Mouse (Mus musculus) midbrain, postnatal 0 days (tissue): Measurements from ENCODE around the gene 2900026A02Rik. TPM values are rescaled to one million over a fixed set of nuclear protein-coding genes. Genes with fewer than 3 reads are reported as not detected.

Source experiments
- ATAC-seq: fragments of 200-750 bp; cut with Nextera tagmentation; 2 replicates; pipeline ENCODE4 v1.8.0; 2017; ENCODE audit warnings: moderate number of reproducible peaks, mild to moderate bottlenecking, moderate TSS enrichment, moderate library complexity; ENCODE audit not compliant: low FRiP score
- DNase-seq: peaks from one replicate; pipeline ENCODE4 v3.0.0-alpha.2; 2015; ENCODE audit warnings: low spot score
- H3K27ac ChIP-seq: fragments of 300-500 bp; sonication (generic); 2 replicates; pipeline ENCODE4 v1.5.1; 2014; ENCODE audit warnings: low read depth, mild to moderate bottlenecking, low read length, mixed read lengths
- H3K27me3 ChIP-seq: fragments of 300-500 bp; sonication (generic); 2 replicates; pipeline ENCODE4 v1.6.1; 2014; ENCODE audit warnings: low read length, control low read depth, mixed read lengths; ENCODE audit not compliant: insufficient read depth
- H3K36me3 ChIP-seq: fragments of 300-500 bp; sonication (generic); 2 replicates; pipeline ENCODE4 v1.6.1; 2014; ENCODE audit warnings: low read length, control low read depth, mixed read lengths; ENCODE audit not compliant: insufficient read depth
- H3K4me1 ChIP-seq: fragments of 300-500 bp; sonication (generic); 2 replicates; pipeline ENCODE4 v1.6.1; 2014; ENCODE audit warnings: mild to moderate bottlenecking, control low read depth, antibody characterized with exemption, low read length, mixed read lengths; ENCODE audit not compliant: insufficient read depth
- H3K4me2 ChIP-seq: fragments of 300-500 bp; sonication (generic); 2 replicates; pipeline ENCODE4 v1.6.1; 2014; ENCODE audit warnings: low read depth, mild to moderate bottlenecking, low read length, mixed read lengths; ENCODE audit not compliant: poor library complexity, severe bottlenecking
- H3K4me3 ChIP-seq: fragments of 300-500 bp; sonication (generic); 2 replicates; pipeline ENCODE4 v1.5.1; 2014; ENCODE audit warnings: low read depth, mild to moderate bottlenecking, low read length, moderate library complexity
- H3K9ac ChIP-seq: fragments of 300-500 bp; sonication (generic); replicated peaks from 2 replicates; pipeline ENCODE4 v1.6.1; 2014; ENCODE audit warnings: mild to moderate bottlenecking, low read length, moderate library complexity, mixed read lengths; ENCODE audit not compliant: poor library complexity, severe bottlenecking
- H3K9me3 ChIP-seq: fragments of 300-500 bp; sonication (generic); 2 replicates; pipeline ENCODE4 v1.6.1; 2016; ENCODE audit warnings: low read length, control low read depth
- CTCF ChIP-seq: IDR thresholded peaks from 2 replicates; pipeline ENCODE4 v1.5.1; 2016; ENCODE audit warnings: antibody characterized with exemption, mild to moderate bottlenecking
- WGBS: fragments of 180-500 bp; shearing (Covaris S2); extraction: QIAGEN DNeasy Blood & Tissue Kit; methylation state at CpG from one replicate; pipeline ENCODE4 v1.1.7; 2014; 5-methylcytosine and 5-hydroxymethylcytosine counted together
- polyA plus RNA-seq: library from polyadenylated mRNA; unstranded; fragments of >200 nt; fragmentation: Nextera tagmentation; extraction: Ambion mirVana; gene quantifications from 2 replicates; pipeline ENCODE4 v1.2.1, GENCODE M21; 2015
- total RNA-seq: library from RNA; depleted of rRNA; stranded (reverse); fragments of >200 nt; gene quantifications from 2 replicates; pipeline ENCODE4 v1.2.3, GENCODE M21; 2014

The 2900026A02Rik gene
- total and polyA plus RNA-seq, 2 experiments from 2014 or later: 3.8 to 11.8 TPM

DNA sequence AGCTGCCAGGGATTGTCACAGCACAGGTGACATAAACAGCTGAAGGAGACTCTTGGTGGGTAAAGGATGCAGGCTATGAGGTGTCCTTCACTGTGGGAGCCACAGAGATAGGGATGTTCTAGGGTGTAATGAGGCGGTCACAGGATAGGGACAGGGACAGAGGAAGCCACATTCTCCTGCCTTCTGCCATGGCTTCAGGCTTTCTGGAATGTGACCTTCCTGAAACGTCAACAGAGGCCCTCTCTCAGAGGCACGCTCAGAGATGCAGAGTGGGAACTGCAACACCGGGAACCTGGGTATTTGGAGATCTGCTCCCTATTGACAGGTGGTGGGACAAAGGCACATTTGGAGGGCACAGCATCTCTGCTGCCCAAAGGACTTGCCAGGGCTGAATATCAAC lies 134.0 kb downstream of the 2900026A02Rik start:
- no peak overlapping the region for H3K9ac ChIP-seq
- no peak overlapping the region for H3K4me2 ChIP-seq
- peak overlapping the region; percentile 43; the same call in 1 of the 2 replicates for H3K27ac ChIP-seq
- H3K4me1 ChIP-seq: no peaks in the 10 kb centered on the region; the same call in 1 of the 2 replicates
- TF ChIP-seq CTCF: no peak
- 60% methylated on average over 4 of the region's 4 CpGs for WGBS
- ATAC-seq: no peak
- DNase-seq: no peak
- peaks cover 11% of the 10 kb centered on the region; the same call in 1 of the 2 replicates for H3K36me3 ChIP-seq
- no peaks in the 10 kb centered on the region for H3K27me3 ChIP-seq
- no peak overlapping the region for H3K4me3 ChIP-seq
- no peaks in the 10 kb centered on the region for H3K9me3 ChIP-seq

DNA sequence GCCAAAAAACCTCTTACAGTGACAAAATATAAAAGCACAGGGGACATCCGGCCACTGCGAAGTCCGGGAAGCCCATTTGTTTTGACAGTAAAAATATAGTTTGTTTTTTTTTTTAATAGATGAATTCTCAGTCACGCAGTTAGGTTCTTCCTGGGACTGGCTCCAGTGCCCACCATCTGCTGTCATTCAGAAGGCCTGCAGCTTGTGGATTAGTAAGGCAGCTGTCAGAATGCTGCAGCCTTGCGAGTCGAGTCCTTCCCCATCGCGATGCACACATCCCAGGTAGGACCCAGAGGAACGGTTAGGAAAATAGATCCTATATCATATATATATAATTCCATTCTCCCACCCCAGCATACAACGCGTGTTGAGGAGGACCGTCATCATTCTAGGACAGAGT lies 134.6 kb downstream of the 2900026A02Rik start:
- no peak for TF ChIP-seq CTCF
- no peak overlapping the region for H3K9ac ChIP-seq
- DNase-seq (peak; percentile 58), ATAC-seq (no peak)
- no peaks in the 10 kb centered on the region for H3K27me3 ChIP-seq
- no peak overlapping the region for H3K4me3 ChIP-seq
- H3K27ac ChIP-seq: peak overlapping the region; percentile 43
- H3K36me3 ChIP-seq: peaks cover 6% of the 10 kb centered on the region; the same call in 1 of the 2 replicates
- no peaks in the 10 kb centered on the region; the same call in 1 of the 2 replicates for H3K4me1 ChIP-seq
- WGBS: 59% methylated on average over 12 of the region's 12 CpGs
- H3K4me2 ChIP-seq: no peak overlapping the region
- H3K9me3 ChIP-seq: no peaks in the 10 kb centered on the region

DNA sequence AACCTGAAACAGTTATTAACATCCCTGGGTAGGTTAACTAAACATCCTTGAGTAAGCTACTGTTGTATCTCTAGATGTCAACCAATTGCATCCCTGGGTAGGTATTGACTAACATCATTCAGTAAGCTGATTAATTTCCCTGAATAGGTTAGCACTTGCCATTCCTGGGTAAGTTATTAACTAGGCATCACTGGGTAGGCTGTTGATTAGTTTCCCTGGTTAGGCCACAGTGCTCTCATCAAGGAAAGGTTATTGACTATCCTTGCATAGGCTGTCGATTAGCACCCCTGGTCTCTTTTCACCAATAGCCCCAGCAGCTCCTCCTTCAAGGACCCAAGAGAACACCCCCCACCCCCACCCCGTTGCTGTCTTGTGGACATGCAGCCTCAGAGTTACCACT lies 135.1 kb downstream of the 2900026A02Rik start:
- Histone ChIP-seq H3K4me1 (no peaks in the 10 kb centered on the region; the same call in 1 of the 2 replicates), H3K27me3 (no peaks in the 10 kb centered on the region), H3K27ac (no peak overlapping the region), H3K4me2 (no peak overlapping the region), H3K4me3 (no peak overlapping the region), H3K9ac (no peak overlapping the region), H3K9me3 (no peaks in the 10 kb centered on the region), H3K36me3 (0 out of 2 replicates have a peak, but pooled peaks cover 5% of the 10 kb centered on the region)
- 68% methylated on average over 2 of the region's 2 CpGs for WGBS
- DNase-seq (peak; percentile 44), ATAC-seq (no peak)
- no peak for TF ChIP-seq CTCF

DNA sequence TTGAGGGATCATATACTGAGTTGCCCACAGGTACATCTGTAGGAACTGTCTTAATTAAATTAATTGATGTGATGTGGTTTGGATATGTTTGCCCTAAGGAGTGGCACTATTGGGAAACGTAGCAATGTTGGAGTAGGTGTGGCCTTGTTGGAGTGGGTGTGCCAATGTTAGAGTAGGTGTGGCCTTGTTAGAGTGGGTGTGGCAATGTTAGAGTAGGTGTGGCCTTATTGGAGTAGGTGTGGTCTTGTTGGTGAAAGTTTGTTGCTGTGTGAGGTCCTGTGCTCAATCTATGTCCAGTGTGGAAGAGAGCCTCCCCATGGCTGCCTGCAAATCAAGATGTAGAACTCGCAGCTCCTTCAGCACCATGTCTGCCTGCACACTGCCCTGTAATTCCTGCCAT lies 136.7 kb downstream of the 2900026A02Rik start:
- no peaks in the 10 kb centered on the region for H3K9me3 ChIP-seq
- ATAC-seq (no peak), DNase-seq (no peak)
- no peak overlapping the region for H3K9ac ChIP-seq
- H3K27ac ChIP-seq: no peak overlapping the region
- no peak overlapping the region for H3K4me2 ChIP-seq
- H3K27me3 ChIP-seq: no peaks in the 10 kb centered on the region
- no peak overlapping the region for H3K4me3 ChIP-seq
- WGBS: 85% methylated on average over 2 of the region's 2 CpGs
- no peaks in the 10 kb centered on the region; the same call in 1 of the 2 replicates for H3K4me1 ChIP-seq
- H3K36me3 ChIP-seq: 0 out of 2 replicates have a peak, but pooled peaks cover under 1% of the 10 kb centered on the region
- no peak for TF ChIP-seq CTCF

DNA sequence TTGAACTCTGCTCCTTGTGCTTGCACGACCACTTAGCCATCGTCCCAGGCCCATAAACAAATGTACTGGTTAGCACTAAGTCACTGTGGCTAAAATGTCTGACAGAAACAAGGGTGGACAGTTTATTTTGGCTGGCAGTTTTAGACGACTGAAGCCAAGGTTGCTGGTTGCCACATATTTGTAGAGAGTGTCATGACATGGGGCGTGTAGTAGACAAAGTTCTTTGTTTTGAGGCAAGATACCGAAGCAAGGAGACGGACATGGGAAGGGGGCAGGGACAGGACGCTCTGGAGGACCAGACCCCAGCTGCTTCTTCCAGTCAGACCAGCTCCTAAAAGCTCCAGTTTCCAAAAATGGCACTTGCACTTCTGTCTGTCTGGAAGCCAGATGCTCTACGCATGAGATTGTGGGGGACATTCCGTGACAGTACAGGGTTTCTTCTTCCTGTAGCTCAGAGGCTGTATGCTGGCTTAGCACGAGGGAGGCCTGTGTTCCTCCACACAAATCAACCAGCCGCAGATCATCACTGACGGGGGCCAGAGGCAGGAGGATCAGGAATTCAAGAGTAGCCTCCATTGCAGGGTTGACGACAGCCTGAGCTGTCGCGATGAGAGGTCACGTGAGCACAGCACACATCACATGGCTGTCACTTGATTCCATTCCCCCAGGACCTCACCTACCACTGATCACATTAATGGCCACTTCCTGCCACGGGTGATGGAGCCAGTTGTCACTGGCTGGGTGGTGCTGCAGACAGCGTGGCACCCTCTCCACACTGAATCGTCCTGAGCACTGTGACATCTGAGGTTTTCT lies 138.5 kb downstream of the 2900026A02Rik start:
- H3K36me3 ChIP-seq: no peaks in the 10 kb centered on the region
- no peaks in the 10 kb centered on the region for H3K27me3 ChIP-seq
- no peak overlapping the region for H3K4me2 ChIP-seq
- H3K4me3 ChIP-seq: no peak overlapping the region
- TF ChIP-seq CTCF: no peak
- DNase-seq (no peak), ATAC-seq (no peak)
- no peak overlapping the region for H3K27ac ChIP-seq
- 67% methylated on average over 19 of the region's 19 CpGs for WGBS
- no peak overlapping the region for H3K9ac ChIP-seq
- H3K9me3 ChIP-seq: no peaks in the 10 kb centered on the region
- H3K4me1 ChIP-seq: no peaks in the 10 kb centered on the region; the same call in 1 of the 2 replicates

DNA sequence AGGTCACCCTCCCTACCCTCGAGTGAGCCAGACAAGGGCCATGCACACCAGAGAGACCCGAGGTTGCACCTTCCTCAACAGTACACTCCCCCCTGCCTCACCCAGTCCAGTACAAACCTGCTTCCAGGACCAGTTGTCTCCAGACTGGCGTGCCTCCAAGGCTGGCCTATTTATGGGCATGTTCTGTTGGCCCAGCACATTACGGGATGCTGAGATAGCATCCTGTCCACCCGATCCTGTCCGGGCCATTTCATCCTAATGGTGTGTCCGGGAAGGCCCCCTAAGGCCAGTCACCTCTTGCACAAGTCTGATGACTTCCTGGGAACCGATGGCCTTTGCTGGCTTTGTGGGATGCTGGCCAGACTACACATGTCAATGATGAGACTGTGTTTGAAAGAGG lies 139.6 kb downstream of the 2900026A02Rik start, which contains the start of gene Crybb3:
Gene Crybb3 (minus strand): TSS at position 146 of the 400 bp plus-strand sequence.
- Histone ChIP-seq H3K9ac (no peak within 1 kb of the TSS), H3K27ac (no peak within 1 kb of the TSS), H3K4me1 (no peaks in the 10 kb centered on the region), H3K4me3 (no peak within 1 kb of the TSS), H3K36me3 (no peaks in the 10 kb centered on the region), H3K27me3 (no peaks in the 10 kb centered on the region), H3K4me2 (no peak within 1 kb of the TSS), H3K9me3 (no peaks in the 10 kb centered on the region)
- ATAC-seq (peak; percentile 15; the same call in 1 of the 2 replicates), DNase-seq (no peak)
- no peak for TF ChIP-seq CTCF
- WGBS: 85% methylated on average over 8 of the region's 8 CpGs
